Mouse (Mus musculus): Measurements from ENCODE around the gene Olfr293. TPM values are rescaled to one million over a fixed set of nuclear protein-coding genes. Genes with fewer than 3 reads are reported as not detected.

Gene Olfr293
- total RNA-seq (2023) = not detected

DNA sequence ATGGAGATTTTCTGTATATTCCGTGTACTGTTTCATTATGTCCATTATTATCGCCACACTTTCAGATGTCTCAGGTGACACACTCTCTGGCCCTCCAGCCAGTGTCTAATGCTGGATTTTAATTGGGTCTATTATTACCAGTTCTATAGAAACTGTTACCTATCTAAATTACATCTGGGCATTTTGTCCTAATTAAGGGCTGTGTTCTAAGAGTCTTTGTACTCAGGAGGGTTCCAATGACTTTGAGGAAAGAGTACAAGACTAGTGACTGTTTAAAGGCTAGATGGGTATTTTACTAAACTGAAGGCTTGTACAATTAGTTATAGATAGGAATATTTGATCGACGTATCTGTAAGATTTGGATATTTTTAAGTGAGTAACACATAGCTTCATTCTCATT is at the start of gene Olfr293:
TSS of gene Olfr293 (plus strand) at position 301 of the 400 bp plus-strand sequence.

DNA sequence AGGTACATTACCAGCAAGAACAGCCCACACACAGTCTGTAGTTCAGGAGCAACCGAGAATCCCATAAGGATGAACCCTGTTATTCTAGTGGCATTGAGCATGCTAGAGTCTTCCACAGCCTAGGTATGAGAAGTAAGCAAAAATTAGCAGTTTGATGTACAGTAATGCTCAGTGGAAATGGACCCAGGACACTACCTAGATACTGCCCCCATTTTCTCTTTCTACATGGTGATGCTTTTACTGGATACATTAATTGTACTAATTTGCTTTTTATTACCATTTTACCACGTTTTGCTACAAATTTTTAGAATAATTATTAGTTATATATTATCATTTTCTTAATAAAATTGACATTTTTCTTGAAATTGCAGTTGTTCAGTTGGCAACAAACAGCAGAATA is 32.3 kb upstream of the Olfr293 start, which contains the start of gene Olfr294:
TSS of gene Olfr294 (minus strand) at position 101 of the 400 bp plus-strand sequence.

DNA sequence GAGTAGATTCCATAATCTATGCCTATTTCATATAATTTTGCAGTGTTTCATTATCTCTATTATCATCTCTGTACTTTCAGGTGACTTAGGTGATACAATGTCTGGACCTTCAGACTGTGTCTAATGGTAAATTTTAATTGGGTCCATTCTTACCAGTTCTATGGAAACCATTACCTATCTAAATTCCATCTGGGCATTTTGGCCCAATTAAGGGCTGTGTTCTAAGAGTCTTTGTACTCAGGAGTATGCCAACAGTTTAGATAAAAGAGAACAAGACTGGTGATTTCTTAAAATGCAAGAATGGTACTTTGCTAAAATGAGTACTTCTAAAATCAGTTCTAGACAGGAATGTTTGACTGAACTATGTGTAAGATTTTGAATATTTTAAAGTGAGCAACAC is 39.2 kb downstream of the Olfr293 start, which contains the start of gene Olfr292:
TSS of gene Olfr292 (plus strand) at position 301 of the 400 bp plus-strand sequence.

Other genes with a start within 250 kb of the Olfr293 start
- not detected for gene Olfr301, start 245.2 kb upstream of the Olfr293 start, total RNA-seq (2023)
- not detected for gene Olfr299, start 189.1 kb upstream of the Olfr293 start, total RNA-seq (2023)
- gene Olfr298, start 156.6 kb upstream of the Olfr293 start, total RNA-seq (2023) = not detected
- gene Olfr297, start 129.1 kb upstream of the Olfr293 start, total RNA-seq (2023) = not detected
- gene Olfr295, start 65.2 kb upstream of the Olfr293 start, total RNA-seq (2023) = not detected
- not detected for gene Olfr294, start 32.4 kb upstream of the Olfr293 start, total RNA-seq (2023)
- gene Olfr292, start 39.3 kb downstream of the Olfr293 start, total RNA-seq (2023) = not detected
- not detected for gene Folh1, start 126.9 kb downstream of the Olfr293 start, total RNA-seq (2023)
- not detected for gene Vmn2r77, start 146.0 kb downstream of the Olfr293 start, total RNA-seq (2023)

All from T-cell, adult 66 days (primary cell).